8 mouse cellular contexts compared by ENCODE assay signal in genomic region chr5:7345011-7345389, GRCm38 (mm10). TPM values are rescaled to one million over a fixed set of nuclear protein-coding genes. Genes with fewer than 3 reads are reported as not detected.
A peak's percentile ranks its signal among the peaks of the same experiment; 100 is the strongest.
DNase-seq lines count a peak whose midpoint lies in the region; ATAC-seq and TF ChIP-seq lines count a peak whose summit lies in the region.

No protein-coding gene starts in this region.

- TF ChIP-seq CTCF in hindbrain, postnatal 0 days (IDR thresholded peaks at IDR 0.05; ENCODE audit: low read depth), result no peak

- no peaks in the 10 kb centered on the region for H3K27me3 ChIP-seq in kidney, embryonic 16.5 days (ENCODE audit: insufficient read depth, low read length)
- H3K27me3 ChIP-seq in embryonic facial prominence, embryonic 13.5 days, result peaks cover 11% of the 10 kb centered on the region
- H3K27me3 ChIP-seq in hindbrain, postnatal 0 days (ENCODE audit: insufficient read depth, low read length), result no peaks in the 10 kb centered on the region
- no peaks in the 10 kb centered on the region for H3K27me3 ChIP-seq in midbrain, embryonic 16.5 days (ENCODE audit: control insufficient read depth, insufficient read depth, low read depth, low read length)

- peak; percentile 52; the same call in 1 of the 2 replicates for ATAC-seq in kidney, embryonic 16.5 days (ENCODE audit: low FRiP score, low TSS enrichment)
- ATAC-seq in embryonic facial prominence, embryonic 13.5 days (ENCODE audit: insufficient number of reproducible peaks, insufficient read depth, low FRiP score, low TSS enrichment, low read depth), result no peak
- peak; percentile 83 for ATAC-seq in hindbrain, postnatal 0 days
- peak; percentile 63; the same call in 1 of the 2 replicates for ATAC-seq in midbrain, embryonic 16.5 days
- no peak for ATAC-seq in erythroid progenitor cell, adult 5-6 weeks (replicated peaks; ENCODE audit: low FRiP score, poor library complexity, severe bottlenecking)

- H3K9ac ChIP-seq in kidney, embryonic 16.5 days (replicated peaks; ENCODE audit: low read length), result peak overlapping the region; percentile 61; the same call in 1 of the 2 replicates
- H3K9ac ChIP-seq in embryonic facial prominence, embryonic 13.5 days, result peak overlapping the region; percentile 68
- H3K9ac ChIP-seq in hindbrain, postnatal 0 days (replicated peaks; ENCODE audit: low read length), result peak overlapping the region; percentile 57
- H3K9ac ChIP-seq in midbrain, embryonic 16.5 days (ENCODE audit: low read depth, low read length), result peak overlapping the region; percentile 77

- peak overlapping the region; percentile 95 for H3K4me2 ChIP-seq in kidney, embryonic 16.5 days (replicated peaks; ENCODE audit: low read depth, low read length)
- H3K4me2 ChIP-seq in embryonic facial prominence, embryonic 13.5 days, result peak overlapping the region; percentile 97
- H3K4me2 ChIP-seq in hindbrain, postnatal 0 days (ENCODE audit: low read depth, low read length), result peak overlapping the region; percentile 80
- peak overlapping the region; percentile 84 for H3K4me2 ChIP-seq in midbrain, embryonic 16.5 days (ENCODE audit: low read length)

- peak overlapping the region; percentile 63 for H3K4me3 ChIP-seq in kidney, embryonic 16.5 days (ENCODE audit: low read length)
- H3K4me3 ChIP-seq in embryonic facial prominence, embryonic 13.5 days, result peak overlapping the region; percentile 60
- peak overlapping the region; percentile 77 for H3K4me3 ChIP-seq in hindbrain, postnatal 0 days (ENCODE audit: low read length)
- H3K4me3 ChIP-seq in midbrain, embryonic 16.5 days (ENCODE audit: low read depth, low read length), result peak overlapping the region; percentile 73

- H3K9me3 ChIP-seq in kidney, embryonic 16.5 days (ENCODE audit: low read length), result no peaks in the 10 kb centered on the region
- no peaks in the 10 kb centered on the region for H3K9me3 ChIP-seq in embryonic facial prominence, embryonic 13.5 days
- H3K9me3 ChIP-seq in hindbrain, postnatal 0 days (ENCODE audit: low read length), result no peaks in the 10 kb centered on the region
- H3K9me3 ChIP-seq in midbrain, embryonic 16.5 days (replicated peaks; ENCODE audit: control insufficient read depth, low read length, poor library complexity, severe bottlenecking), result no peaks in the 10 kb centered on the region

- no peak for DNase-seq in kidney, postnatal 10 days
- DNase-seq in hindbrain, postnatal 0 days (ENCODE audit: low spot score), result peak; percentile 36
- no peak for DNase-seq in urinary bladder, postnatal 36 days (ENCODE audit: low spot score in 2 of 2)
- no peak for DNase-seq in frontal cortex, adult 2 months (ENCODE audit: extremely low spot score in 1 of 2, low spot score in 1 of 2)

- 1% methylated on average over 11 of the region's 11 CpGs for WGBS in kidney, embryonic 16.5 days
- WGBS in embryonic facial prominence, embryonic 13.5 days, result 0% methylated on average over 11 of the region's 11 CpGs
- under 1% methylated on average over 11 of the region's 11 CpGs for WGBS in hindbrain, postnatal 0 days
- under 1% methylated on average over 11 of the region's 11 CpGs for WGBS in midbrain, embryonic 16.5 days

- no peak overlapping the region for H3K27ac ChIP-seq in kidney, embryonic 16.5 days (ENCODE audit: low read length)
- no peak overlapping the region for H3K27ac ChIP-seq in embryonic facial prominence, embryonic 13.5 days
- H3K27ac ChIP-seq in hindbrain, postnatal 0 days, result peak overlapping the region; percentile 62; the same call in 1 of the 2 replicates
- H3K27ac ChIP-seq in midbrain, embryonic 16.5 days (ENCODE audit: low read length), result peak overlapping the region; percentile 72

- H3K4me1 ChIP-seq in kidney, embryonic 16.5 days (ENCODE audit: insufficient read depth, low read length), result no peaks in the 10 kb centered on the region
- 0 out of 2 replicates have a peak, but pooled peaks cover 4% of the 10 kb centered on the region for H3K4me1 ChIP-seq in embryonic facial prominence, embryonic 13.5 days
- no peaks in the 10 kb centered on the region for H3K4me1 ChIP-seq in hindbrain, postnatal 0 days (ENCODE audit: insufficient read depth, low read length)
- H3K4me1 ChIP-seq in midbrain, embryonic 16.5 days (ENCODE audit: control insufficient read depth, insufficient read depth, low read length), result no peaks in the 10 kb centered on the region

- no peaks in the 10 kb centered on the region for H3K36me3 ChIP-seq in kidney, embryonic 16.5 days (ENCODE audit: insufficient read depth, low read length)
- no peaks in the 10 kb centered on the region for H3K36me3 ChIP-seq in embryonic facial prominence, embryonic 13.5 days
- no peaks in the 10 kb centered on the region for H3K36me3 ChIP-seq in hindbrain, postnatal 0 days (ENCODE audit: insufficient read depth, low read length)
- no peaks in the 10 kb centered on the region for H3K36me3 ChIP-seq in midbrain, embryonic 16.5 days (ENCODE audit: control insufficient read depth, insufficient read depth, low read length)

RNA-seq across cellular contexts. Expression of gene Zfp804b, which starts 0.4 kb away (rescaled TPM):
- polyA plus RNA-seq in kidney, embryonic 16.5 days (2015; fragmentation: Nextera tagmentation; extraction: Ambion mirVana), result 0.11 and 0.12 TPM in 2 replicates
- 0.34 and 0.48 TPM in 2 replicates for polyA plus RNA-seq in embryonic facial prominence, embryonic 13.5 days (2015; fragmentation: Nextera tagmentation; extraction: Ambion mirVana)
- total RNA-seq in hindbrain, postnatal 0 days (2014; rRNA removed), result 3.0 and 4.4 TPM in 2 replicates
- 3.0 and 3.2 TPM in 2 replicates for polyA plus RNA-seq in hindbrain, postnatal 0 days (2015; fragmentation: Nextera tagmentation; extraction: Ambion mirVana)
- 3.3 and 3.6 TPM in 2 replicates for polyA plus RNA-seq in midbrain, embryonic 16.5 days (2015; fragmentation: Nextera tagmentation; extraction: Ambion mirVana)
- 0.86 and 0.94 TPM in 2 replicates for polyA plus RNA-seq in frontal cortex, adult 2 months (2012; rRNA removed)
- not detected in 2 replicates for total RNA-seq in erythroid progenitor cell, adult 5-6 weeks (2015; ENCODE audit: low replicate concordance)
- not detected in 2 replicates for total RNA-seq in erythroid progenitor cell, adult 5-6 weeks (2017; ENCODE audit: low replicate concordance)

RNA-seq across cellular contexts. Expression of gene Tex47, which starts 41.1 kb away (rescaled TPM):
- polyA plus RNA-seq in kidney, embryonic 16.5 days (2015; fragmentation: Nextera tagmentation; extraction: Ambion mirVana), result 0.08 TPM in 1 of 2 replicates, not detected in the other
- 0.21 TPM in 1 of 2 replicates, not detected in the other for polyA plus RNA-seq in embryonic facial prominence, embryonic 13.5 days (2015; fragmentation: Nextera tagmentation; extraction: Ambion mirVana)
- total RNA-seq in hindbrain, postnatal 0 days (2014; rRNA removed), result not detected in 2 replicates
- polyA plus RNA-seq in hindbrain, postnatal 0 days (2015; fragmentation: Nextera tagmentation; extraction: Ambion mirVana), result 0.45 and 0.76 TPM in 2 replicates
- polyA plus RNA-seq in midbrain, embryonic 16.5 days (2015; fragmentation: Nextera tagmentation; extraction: Ambion mirVana), result 0.87 and 0.97 TPM in 2 replicates
- polyA plus RNA-seq in frontal cortex, adult 2 months (2012; rRNA removed), result not detected in 2 replicates
- total RNA-seq in erythroid progenitor cell, adult 5-6 weeks (2015; ENCODE audit: low replicate concordance), result not detected in 2 replicates
- not detected in 2 replicates for total RNA-seq in erythroid progenitor cell, adult 5-6 weeks (2017; ENCODE audit: low replicate concordance)

Comparison
In these comparisons a context has a peak if more than half of its experiments do, and no peak if none do; other contexts are left out.
1. ATAC-seq: peak in kidney, embryonic 16.5 days (single experiment), hindbrain, postnatal 0 days (single experiment) and midbrain, embryonic 16.5 days (single experiment); none in embryonic facial prominence, embryonic 13.5 days (single experiment) and erythroid progenitor cell, adult 5-6 weeks (single experiment).
2. H3K27ac ChIP-seq: peak in hindbrain, postnatal 0 days (single experiment) and midbrain, embryonic 16.5 days (single experiment); none in kidney, embryonic 16.5 days (single experiment) and embryonic facial prominence, embryonic 13.5 days (single experiment).
3. Peak in every context shown above with its lines, with median percentiles within 50 percentile points of each other: H3K4me2 ChIP-seq, H3K4me3 ChIP-seq and H3K9ac ChIP-seq.